Mouse (Mus musculus) heart, adult 11 months (tissue): ENCODE measurements at regions not wholly inside any gene's neighbourhood (a gene's known extent, or its start where the extent isn't known, plus 50 kb on each side); places are given as distances from the start of the nearest gene placed in this dataset.
"Not testable (repeated sequence)": the region's sequence is repeated elsewhere in the genome, so short reads cannot be mapped to it uniquely, and the experiment has no call there.

Experiments used
- DNase-seq: peaks from one replicate; pipeline ENCODE4 v3.0.0; 2022

GRCm38 (mm10) chrX:114802061-114802460, 102.8 kb upstream of the Ube2dnl1 start:
- DNase-seq, result not testable (repeated sequence)

DNA sequence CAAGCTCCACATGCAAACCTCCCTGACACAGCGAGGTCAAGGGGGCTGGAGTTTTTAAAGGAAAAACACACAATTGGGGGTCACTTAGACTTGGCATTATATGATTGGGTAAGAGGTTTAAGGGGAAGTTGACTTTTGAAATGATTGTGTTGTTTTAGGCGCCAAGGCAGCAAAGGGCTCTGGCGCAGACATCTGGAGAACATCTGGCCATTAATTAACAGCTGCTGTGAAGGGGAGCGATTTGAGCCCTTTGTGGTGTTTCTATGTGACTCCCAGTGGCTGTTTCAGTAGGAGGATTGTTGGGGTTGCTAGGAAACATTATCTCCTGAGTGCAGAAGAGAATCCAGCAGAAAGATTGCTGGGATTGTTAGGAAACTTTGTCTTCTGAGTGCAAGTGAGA, 88.5 kb upstream of the Ube2dnl1 start:
- DNase-seq, result peak; percentile 93

DNA sequence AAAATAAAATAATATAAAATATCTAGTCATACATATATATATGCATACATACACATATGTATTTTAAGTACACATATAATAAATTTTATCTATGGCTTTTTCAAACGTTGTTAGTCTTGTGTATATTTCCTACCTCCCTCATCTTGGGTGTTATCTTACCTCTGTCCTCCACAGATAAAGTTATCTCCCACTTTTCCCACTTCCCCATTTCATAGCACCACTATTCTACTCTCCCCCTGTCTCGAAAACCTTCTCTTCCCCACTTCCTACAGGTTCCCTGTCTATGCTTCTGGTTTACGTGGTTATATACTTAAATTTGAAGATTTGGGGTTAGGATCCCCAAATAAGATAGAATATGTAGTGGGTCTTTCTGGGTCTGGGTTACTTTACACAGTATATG, 67.9 kb upstream of the Ube2dnl1 start:
- no peak for DNase-seq

GRCm38 (mm10) chrX:114843510-114843909, 61.3 kb upstream of the Ube2dnl1 start:
- peak; percentile 92 for DNase-seq
